Mouse (Mus musculus): ENCODE results near the gene Gtdc1. TPM values are rescaled to one million over a fixed set of nuclear protein-coding genes. Genes with fewer than 3 reads are reported as not detected.

The Gtdc1 gene
- polyA plus RNA-seq, 1 experiment from 2014 or later, result 30.2 TPM

GRCm38 (mm10) chr2:44928631-44929030 lies 1.2 kb upstream of the Gtdc1 start:
- H3K36me3 ChIP-seq (ENCODE audit: control insufficient read depth, insufficient read depth), result no peaks in the 10 kb centered on the region
- H3K27me3 ChIP-seq (replicated peaks; ENCODE audit: control insufficient read depth, insufficient read depth, low read length), result no peaks in the 10 kb centered on the region
- H3K4me1 ChIP-seq (replicated peaks; ENCODE audit: control insufficient read depth, insufficient read depth, low read length), result 0 out of 2 replicates have a peak, but pooled peaks cover 6% of the 10 kb centered on the region
- H3K9ac ChIP-seq (replicated peaks; ENCODE audit: low read depth, low read length), result no peak overlapping the region
- H3K9me3 ChIP-seq (ENCODE audit: control insufficient read depth, low read length), result no peaks in the 10 kb centered on the region
- ATAC-seq, result no peak
- no peak overlapping the region for H3K4me3 ChIP-seq (replicated peaks; ENCODE audit: low read length)
- H3K27ac ChIP-seq (ENCODE audit: low read length), result no peak overlapping the region
- no peak overlapping the region for H3K4me2 ChIP-seq (ENCODE audit: low read length)
- WGBS, result 88% methylated on average over 3 of the region's 3 CpGs

- ATAC-seq, result peak; percentile 95
- WGBS, result under 1% methylated on average over 65 of the region's 95 CpGs
Measured at GRCm38 (mm10) chr2:44926683-44927481, 575 bp downstream of the Gtdc1 start.

GRCm38 (mm10) chr2:44926167-44926682 lies 1.2 kb downstream of the Gtdc1 start:
- 0 out of 2 replicates have a peak, but pooled peaks have one; percentile 0 for ATAC-seq

More at GRCm38 (mm10) chr2:44926683-44927481, 575 bp downstream of the Gtdc1 start:
- peak overlapping the region; percentile 79 for H3K9ac ChIP-seq (replicated peaks; ENCODE audit: low read depth, low read length)
- H3K27ac ChIP-seq (ENCODE audit: low read length), result peak overlapping the region; percentile 89
- no peaks in the 10 kb centered on the region for H3K36me3 ChIP-seq (ENCODE audit: control insufficient read depth, insufficient read depth)
- H3K9me3 ChIP-seq (ENCODE audit: control insufficient read depth, low read length), result no peaks in the 10 kb centered on the region
- peak overlapping the region; percentile 83 for H3K4me2 ChIP-seq (ENCODE audit: low read length)
- peak overlapping the region; percentile 67 for H3K4me3 ChIP-seq (replicated peaks; ENCODE audit: low read length)
- no peaks in the 10 kb centered on the region for H3K27me3 ChIP-seq (replicated peaks; ENCODE audit: control insufficient read depth, insufficient read depth, low read length)
- H3K4me1 ChIP-seq (replicated peaks; ENCODE audit: control insufficient read depth, insufficient read depth, low read length), result 0 out of 2 replicates have a peak, but pooled peaks cover 6% of the 10 kb centered on the region

GRCm38 (mm10) chr2:44924618-44925017 lies 2.8 kb downstream of the Gtdc1 start:
- Histone ChIP-seq H3K4me2 (ENCODE audit: low read length) (no peak overlapping the region), H3K9ac (replicated peaks; ENCODE audit: low read depth, low read length) (no peak overlapping the region), H3K4me1 (replicated peaks; ENCODE audit: control insufficient read depth, insufficient read depth, low read length) (0 out of 2 replicates have a peak, but pooled peaks cover 6% of the 10 kb centered on the region), H3K36me3 (ENCODE audit: control insufficient read depth, insufficient read depth) (no peaks in the 10 kb centered on the region), H3K27me3 (replicated peaks; ENCODE audit: control insufficient read depth, insufficient read depth, low read length) (no peaks in the 10 kb centered on the region), H3K27ac (ENCODE audit: low read length) (no peak overlapping the region), H3K9me3 (ENCODE audit: control insufficient read depth, low read length) (no peaks in the 10 kb centered on the region), H3K4me3 (replicated peaks; ENCODE audit: low read length) (no peak overlapping the region)
- ATAC-seq, result no peak

More at GRCm38 (mm10) chr2:44926167-44926682, 1.2 kb downstream of the Gtdc1 start:
- WGBS, result under 1% methylated on average over 17 of the region's 17 CpGs
- H3K4me3 ChIP-seq (replicated peaks; ENCODE audit: low read length), result peak overlapping the region; percentile 67
- H3K9ac ChIP-seq (replicated peaks; ENCODE audit: low read depth, low read length), result peak overlapping the region; percentile 79
- peak overlapping the region; percentile 89 for H3K27ac ChIP-seq (ENCODE audit: low read length)
- H3K9me3 ChIP-seq (ENCODE audit: control insufficient read depth, low read length), result no peaks in the 10 kb centered on the region
- no peaks in the 10 kb centered on the region for H3K36me3 ChIP-seq (ENCODE audit: control insufficient read depth, insufficient read depth)
- H3K4me1 ChIP-seq (replicated peaks; ENCODE audit: control insufficient read depth, insufficient read depth, low read length), result 0 out of 2 replicates have a peak, but pooled peaks cover 6% of the 10 kb centered on the region
- H3K4me2 ChIP-seq (ENCODE audit: low read length), result peak overlapping the region; percentile 83
- H3K27me3 ChIP-seq (replicated peaks; ENCODE audit: control insufficient read depth, insufficient read depth, low read length), result no peaks in the 10 kb centered on the region

GRCm38 (mm10) chr2:44923056-44923883 lies 4.2 kb downstream of the Gtdc1 start:
- 92% methylated on average over 8 of the region's 8 CpGs for whole genome bisulfite sequencing
- no peak overlapping the region for H3K4me3 ChIP-seq (replicated peaks; ENCODE audit: low read length)
- H3K9me3 ChIP-seq (ENCODE audit: control insufficient read depth, low read length), result no peaks in the 10 kb centered on the region

GRCm38 (mm10) chr2:44922500-44922899 lies 5.0 kb downstream of the Gtdc1 start:
- H3K4me3 ChIP-seq (replicated peaks; ENCODE audit: low read length), result no peak overlapping the region
- ATAC-seq, result no peak
- WGBS, result 90% methylated on average over 2 of the region's 2 CpGs
- H3K4me2 ChIP-seq (ENCODE audit: low read length), result no peak overlapping the region
- H3K36me3 ChIP-seq (ENCODE audit: control insufficient read depth, insufficient read depth), result no peaks in the 10 kb centered on the region
- no peaks in the 10 kb centered on the region for H3K27me3 ChIP-seq (replicated peaks; ENCODE audit: control insufficient read depth, insufficient read depth, low read length)
- no peaks in the 10 kb centered on the region for H3K9me3 ChIP-seq (ENCODE audit: control insufficient read depth, low read length)
- H3K9ac ChIP-seq (replicated peaks; ENCODE audit: low read depth, low read length), result no peak overlapping the region
- no peak overlapping the region for H3K27ac ChIP-seq (ENCODE audit: low read length)
- H3K4me1 ChIP-seq (replicated peaks; ENCODE audit: control insufficient read depth, insufficient read depth, low read length), result 0 out of 2 replicates have a peak, but pooled peaks cover 4% of the 10 kb centered on the region

More at GRCm38 (mm10) chr2:44923056-44923883, 4.2 kb downstream of the Gtdc1 start:
- Histone ChIP-seq H3K9ac (replicated peaks; ENCODE audit: low read depth, low read length) (no peak overlapping the region), H3K4me1 (replicated peaks; ENCODE audit: control insufficient read depth, insufficient read depth, low read length) (0 out of 2 replicates have a peak, but pooled peaks cover 6% of the 10 kb centered on the region), H3K36me3 (ENCODE audit: control insufficient read depth, insufficient read depth) (no peaks in the 10 kb centered on the region), H3K27ac (ENCODE audit: low read length) (no peak overlapping the region), H3K4me2 (ENCODE audit: low read length) (no peak overlapping the region), H3K27me3 (replicated peaks; ENCODE audit: control insufficient read depth, insufficient read depth, low read length) (no peaks in the 10 kb centered on the region)
- ATAC-seq, result no peak

- Histone ChIP-seq H3K9me3 (ENCODE audit: control insufficient read depth, low read length) (no peaks in the 10 kb centered on the region), H3K4me3 (replicated peaks; ENCODE audit: low read length) (no peak overlapping the region), H3K4me2 (ENCODE audit: low read length) (no peak overlapping the region), H3K9ac (replicated peaks; ENCODE audit: low read depth, low read length) (no peak overlapping the region), H3K36me3 (ENCODE audit: control insufficient read depth, insufficient read depth) (no peaks in the 10 kb centered on the region), H3K27ac (ENCODE audit: low read length) (no peak overlapping the region), H3K27me3 (replicated peaks; ENCODE audit: control insufficient read depth, insufficient read depth, low read length) (no peaks in the 10 kb centered on the region), H3K4me1 (replicated peaks; ENCODE audit: control insufficient read depth, insufficient read depth, low read length) (0 out of 2 replicates have a peak, but pooled peaks cover under 1% of the 10 kb centered on the region)
- 89% methylated on average over 3 of the region's 3 CpGs for WGBS
- ATAC-seq, result no peak
Measured at GRCm38 (mm10) chr2:44920471-44920870, 7.0 kb downstream of the Gtdc1 start.

- H3K9ac ChIP-seq (replicated peaks; ENCODE audit: low read depth, low read length), result no peak overlapping the region
- ATAC-seq, result no peak
- WGBS, result 90% methylated on average over 1 of the region's 1 CpGs
Measured at GRCm38 (mm10) chr2:44919326-44919725, 8.1 kb downstream of the Gtdc1 start.

GRCm38 (mm10) chr2:44918737-44919136 lies 8.7 kb downstream of the Gtdc1 start:
- Histone ChIP-seq H3K36me3 (ENCODE audit: control insufficient read depth, insufficient read depth) (no peaks in the 10 kb centered on the region), H3K9me3 (ENCODE audit: control insufficient read depth, low read length) (no peaks in the 10 kb centered on the region), H3K27me3 (replicated peaks; ENCODE audit: control insufficient read depth, insufficient read depth, low read length) (no peaks in the 10 kb centered on the region), H3K4me3 (replicated peaks; ENCODE audit: low read length) (no peak overlapping the region), H3K4me2 (ENCODE audit: low read length) (no peak overlapping the region), H3K27ac (ENCODE audit: low read length) (no peak overlapping the region), H3K4me1 (replicated peaks; ENCODE audit: control insufficient read depth, insufficient read depth, low read length) (no peaks in the 10 kb centered on the region), H3K9ac (replicated peaks; ENCODE audit: low read depth, low read length) (no peak overlapping the region)
- 95% methylated on average over 2 of the region's 2 CpGs for WGBS
- no peak for ATAC-seq

More at GRCm38 (mm10) chr2:44919326-44919725, 8.1 kb downstream of the Gtdc1 start:
- no peaks in the 10 kb centered on the region for H3K4me1 ChIP-seq (replicated peaks; ENCODE audit: control insufficient read depth, insufficient read depth, low read length)
- H3K9me3 ChIP-seq (ENCODE audit: control insufficient read depth, low read length), result no peaks in the 10 kb centered on the region
- H3K27me3 ChIP-seq (replicated peaks; ENCODE audit: control insufficient read depth, insufficient read depth, low read length), result no peaks in the 10 kb centered on the region
- H3K27ac ChIP-seq (ENCODE audit: low read length), result no peak overlapping the region
- H3K4me3 ChIP-seq (replicated peaks; ENCODE audit: low read length), result no peak overlapping the region
- H3K4me2 ChIP-seq (ENCODE audit: low read length), result no peak overlapping the region
- no peaks in the 10 kb centered on the region for H3K36me3 ChIP-seq (ENCODE audit: control insufficient read depth, insufficient read depth)

All from forebrain, embryonic 16.5 days (tissue).